ENCODE assay signal across 13 mouse cellular contexts in genomic region chr11:63134021-63134420, GRCm38 (mm10). TPM values are rescaled to one million over a fixed set of nuclear protein-coding genes. Genes with fewer than 3 reads are reported as not detected.
DNase-seq lines count a peak whose midpoint lies in the region; ATAC-seq and TF ChIP-seq lines count a peak whose summit lies in the region.
"Had no signal": no experiment of that assay in that cellular context is flagged by ENCODE, and none has a peak within 500 bp of the region (broad histone marks: within the 10 kb centered on the region; RNA-seq: fewer than 3 reads in every experiment).

No protein-coding gene starts in this region.

- H3K4me3 ChIP-seq in heart, embryonic 10.5 days = 0 out of 2 replicates have a peak overlapping the region, but pooled peaks have one; percentile 9
- H3K4me3 ChIP-seq in liver, embryonic 11.5 days (ENCODE audit: low read depth, low read length) = no peak overlapping the region; the same call in 1 of the 2 replicates
- H3K4me3 ChIP-seq in liver, embryonic 12.5 days = no peak overlapping the region
- H3K4me3 ChIP-seq in embryonic facial prominence, embryonic 12.5 days = peak overlapping the region; percentile 58; the same call in 1 of the 2 replicates
- peak overlapping the region; percentile 68 for H3K4me3 ChIP-seq in limb, embryonic 14.5 days (replicated peaks; ENCODE audit: low read length)

- no peak overlapping the region for H3K27ac ChIP-seq in heart, embryonic 10.5 days
- no peak overlapping the region for H3K27ac ChIP-seq in liver, embryonic 11.5 days (ENCODE audit: low read depth, low read length)
- no peak overlapping the region for H3K27ac ChIP-seq in liver, embryonic 12.5 days
- peak overlapping the region; percentile 70; the same call in 1 of the 2 replicates for H3K27ac ChIP-seq in embryonic facial prominence, embryonic 12.5 days
- no peak overlapping the region for H3K27ac ChIP-seq in limb, embryonic 14.5 days (replicated peaks; ENCODE audit: low read depth, low read length)
- H3K27ac ChIP-seq: midbrain, embryonic 12.5 days had no signal

- H3K4me2 ChIP-seq in liver, embryonic 11.5 days = peak overlapping the region; percentile 69
- H3K4me2 ChIP-seq in liver, embryonic 12.5 days = no peak overlapping the region; the same call in 1 of the 2 replicates
- H3K4me2 ChIP-seq in embryonic facial prominence, embryonic 12.5 days (replicated peaks) = peak overlapping the region; percentile 90
- peak overlapping the region; percentile 64 for H3K4me2 ChIP-seq in limb, embryonic 14.5 days (replicated peaks; ENCODE audit: low read depth, low read length, severe bottlenecking)

- H3K4me1 ChIP-seq in heart, embryonic 10.5 days = peaks cover 78% of the 10 kb centered on the region
- 0 out of 2 replicates have a peak, but pooled peaks cover 5% of the 10 kb centered on the region for H3K4me1 ChIP-seq in liver, embryonic 11.5 days (replicated peaks; ENCODE audit: control insufficient read depth, insufficient read depth, low read length)
- H3K4me1 ChIP-seq in liver, embryonic 12.5 days = peaks cover 8% of the 10 kb centered on the region; the same call in 1 of the 2 replicates
- H3K4me1 ChIP-seq in embryonic facial prominence, embryonic 12.5 days = peaks cover 58% of the 10 kb centered on the region
- peaks cover 52% of the 10 kb centered on the region for H3K4me1 ChIP-seq in limb, embryonic 14.5 days (ENCODE audit: control insufficient read depth, insufficient read depth, low read length)

- intact Hi-C loops in heart, postnatal 36 days (cut with DNase I) = loop anchor here (2.0 to 5.0 kb wide), 2 partner anchors 19 to 377 kb away; no protein-coding TSS in a partner anchor

- no peak for DNase-seq in heart, embryonic 10.5 days (ENCODE audit: low spot score)
- DNase-seq in heart, postnatal 36 days = no peak
- DNase-seq in liver, embryonic 11.5 days (ENCODE audit: low spot score) = no peak
- DNase-seq in limb, embryonic 14.5 days (ENCODE audit: low spot score) = no peak
- no peak for DNase-seq in right cerebral cortex, postnatal 10 days (ENCODE audit: low spot score in 2 of 2)
- no peak for DNase-seq in adrenal gland, postnatal 25 days
- DNase-seq: cerebellum, postnatal 10 days; heart, postnatal 10 days had no signal

- peaks cover 25% of the 10 kb centered on the region for H3K36me3 ChIP-seq in heart, embryonic 10.5 days
- H3K36me3 ChIP-seq in liver, embryonic 11.5 days (ENCODE audit: control insufficient read depth, insufficient read depth, low read length) = no peaks in the 10 kb centered on the region
- no peaks in the 10 kb centered on the region for H3K36me3 ChIP-seq in liver, embryonic 12.5 days
- peaks cover 17% of the 10 kb centered on the region; the same call in 1 of the 2 replicates for H3K36me3 ChIP-seq in embryonic facial prominence, embryonic 12.5 days
- H3K36me3 ChIP-seq in limb, embryonic 14.5 days (ENCODE audit: control insufficient read depth, insufficient read depth, low read length) = peaks cover 49% of the 10 kb centered on the region
- H3K36me3 ChIP-seq: G1E; midbrain, embryonic 12.5 days had no signal

- H3K9ac ChIP-seq in liver, embryonic 11.5 days (ENCODE audit: low read depth, low read length) = no peak overlapping the region
- no peak overlapping the region for H3K9ac ChIP-seq in liver, embryonic 12.5 days
- no peak overlapping the region for H3K9ac ChIP-seq in embryonic facial prominence, embryonic 12.5 days
- H3K9ac ChIP-seq in limb, embryonic 14.5 days (ENCODE audit: low read depth, low read length, severe bottlenecking) = no peak overlapping the region
- H3K9ac ChIP-seq: midbrain, embryonic 12.5 days had no signal

- no peaks in the 10 kb centered on the region for H3K9me3 ChIP-seq in heart, embryonic 10.5 days
- no peaks in the 10 kb centered on the region for H3K9me3 ChIP-seq in liver, embryonic 11.5 days (ENCODE audit: control insufficient read depth, low read length)
- no peaks in the 10 kb centered on the region for H3K9me3 ChIP-seq in liver, embryonic 12.5 days (replicated peaks)
- H3K9me3 ChIP-seq in embryonic facial prominence, embryonic 12.5 days = no peaks in the 10 kb centered on the region
- no peaks in the 10 kb centered on the region for H3K9me3 ChIP-seq in limb, embryonic 14.5 days (ENCODE audit: control insufficient read depth, low read length)
- H3K9me3 ChIP-seq: midbrain, embryonic 12.5 days had no signal

- WGBS in heart, embryonic 10.5 days = 72% methylated on average over 5 of the region's 5 CpGs
- 71% methylated on average over 5 of the region's 5 CpGs for WGBS in liver, embryonic 11.5 days
- WGBS in liver, embryonic 12.5 days (ENCODE audit: insufficient replicate concordance) = 56% methylated on average over 5 of the region's 5 CpGs
- 79% methylated on average over 5 of the region's 5 CpGs for WGBS in embryonic facial prominence, embryonic 12.5 days
- 84% methylated on average over 5 of the region's 5 CpGs for WGBS in limb, embryonic 14.5 days

- ATAC-seq in liver, embryonic 11.5 days (replicated peaks; ENCODE audit: low FRiP score) = no peak
- ATAC-seq in liver, embryonic 12.5 days = no peak
- ATAC-seq in embryonic facial prominence, embryonic 12.5 days (ENCODE audit: insufficient number of reproducible peaks, insufficient read depth, low FRiP score, low TSS enrichment) = no peak
- no peak for ATAC-seq in limb, embryonic 14.5 days (ENCODE audit: low FRiP score, low read depth)
- ATAC-seq: activated CD4-positive, CD25-positive, alpha-beta regulatory T cell, adult 4 months had no signal

- no peak for TF ChIP-seq POLR2A in limb, embryonic 14.5 days (IDR thresholded peaks at IDR 0.05; ENCODE audit: borderline replicate concordance, extremely low read depth, insufficient read depth, insufficient read length)

- H3K27me3 ChIP-seq in heart, embryonic 10.5 days (ENCODE audit: insufficient read depth, poor library complexity, severe bottlenecking) = peaks cover 36% of the 10 kb centered on the region; the same call in 1 of the 2 replicates
- H3K27me3 ChIP-seq in liver, embryonic 11.5 days (replicated peaks; ENCODE audit: control insufficient read depth, insufficient read depth, low read length) = peaks cover 62% of the 10 kb centered on the region
- peaks cover 72% of the 10 kb centered on the region for H3K27me3 ChIP-seq in liver, embryonic 12.5 days (replicated peaks)
- peaks cover 37% of the 10 kb centered on the region for H3K27me3 ChIP-seq in embryonic facial prominence, embryonic 12.5 days
- 0 out of 2 replicates have a peak, but pooled peaks cover 5% of the 10 kb centered on the region for H3K27me3 ChIP-seq in limb, embryonic 14.5 days (ENCODE audit: control insufficient read depth, insufficient read depth, low read length)

RNA-seq across cellular contexts. Expression of gene Pmp22, which starts 5.2 kb away (rescaled TPM):
- polyA plus RNA-seq in heart, embryonic 10.5 days (2016; fragmentation: Nextera tagmentation; extraction: Ambion mirVana) = 98.2 and 147 TPM in 2 replicates
- 10 to 100 TPM; 51.5 to 55.6 TPM for total RNA-seq in heart, postnatal 36 days (2021)
- 74.0 and 80.1 TPM in 2 replicates for polyA plus RNA-seq in liver, embryonic 11.5 days (2014; fragmentation: Nextera tagmentation; extraction: Ambion mirVana)
- 38.3 and 39.8 TPM in 2 replicates for polyA plus RNA-seq in liver, embryonic 12.5 days (2016; fragmentation: Nextera tagmentation; extraction: Ambion mirVana)
- polyA plus RNA-seq in embryonic facial prominence, embryonic 12.5 days (2016; fragmentation: Nextera tagmentation; extraction: Ambion mirVana) = 81.0 and 82.1 TPM in 2 replicates
- polyA plus RNA-seq in limb, embryonic 14.5 days (2012; rRNA removed) = 155 and 202 TPM in 2 replicates
- polyA plus RNA-seq in limb, embryonic 14.5 days (2014; fragmentation: Nextera tagmentation; extraction: Ambion mirVana) = 277 and 284 TPM in 2 replicates
- 161 and 162 TPM in 2 replicates for total RNA-seq in adrenal gland, postnatal 25 days (2021)
- polyA plus RNA-seq: activated CD4-positive, CD25-positive, alpha-beta regulatory T cell, adult 4 months; G1E had no signal

Comparison
In these comparisons a context has a peak if more than half of its experiments do, and no peak if none do; other contexts are left out.
1. H3K4me3 ChIP-seq: peak in heart, embryonic 10.5 days (single experiment), embryonic facial prominence, embryonic 12.5 days (single experiment) and limb, embryonic 14.5 days (single experiment); none in liver, embryonic 11.5 days (single experiment) and liver, embryonic 12.5 days (single experiment).